Mouse (Mus musculus): ENCODE measurements at regions not wholly inside any gene's neighbourhood (a gene's known extent, or its start where the extent isn't known, plus 50 kb on each side); places are given as distances from the start of the nearest gene placed in this dataset.
A peak's percentile ranks its signal among the peaks of the same experiment; 100 is the strongest.

GRCm38 (mm10) chr5:69464435-69464834 lies 78.0 kb downstream of the Yipf7 start:
- peak; percentile 9 for DNase-seq (ENCODE audit: low read depth, low spot score)

Measured in brain, adult 2 months (tissue).